Mouse (Mus musculus) embryonic facial prominence, embryonic 10.5 days (tissue): ENCODE results near the gene Sema3g. TPM values are rescaled to one million over a fixed set of nuclear protein-coding genes. Genes with fewer than 3 reads are reported as not detected.

ENCODE experiments used
- DNase-seq: peaks from one replicate; pipeline ENCODE4 v3.0.0-alpha.2; 2017; ENCODE audit warnings: low spot score
- H3K27ac ChIP-seq: fragments of 300-500 bp; sonication (generic); replicated peaks from 2 replicates; pipeline ENCODE4 v1.5.1; 2016; ENCODE audit warnings: mild to moderate bottlenecking
- H3K27me3 ChIP-seq: fragments of 300-500 bp; sonication (generic); replicated peaks from 2 replicates; pipeline ENCODE4 v1.6.1; 2016; ENCODE audit warnings: low read depth, mild to moderate bottlenecking; ENCODE audit not compliant: poor library complexity, severe bottlenecking
- H3K36me3 ChIP-seq: fragments of 300-500 bp; sonication (generic); replicated peaks from 2 replicates; pipeline ENCODE4 v1.6.1; 2016; ENCODE audit warnings: mild to moderate bottlenecking, moderate library complexity
- H3K4me1 ChIP-seq: fragments of 300-500 bp; sonication (generic); 2 replicates; pipeline ENCODE4 v1.6.1; 2016
- H3K4me3 ChIP-seq: fragments of 300-500 bp; sonication (generic); 2 replicates; pipeline ENCODE4 v1.5.1; 2016; ENCODE audit warnings: mild to moderate bottlenecking, moderate library complexity
- H3K9me3 ChIP-seq: fragments of 300-500 bp; sonication (generic); 2 replicates; pipeline ENCODE4 v1.6.1; 2016; ENCODE audit warnings: mild to moderate bottlenecking
- WGBS: fragments of 180-500 bp; shearing (Covaris S2); methylation state at CpG from one replicate; pipeline ENCODE4 v1.1.7; 2016; 5-methylcytosine and 5-hydroxymethylcytosine counted together
- polyA plus RNA-seq: library from polyadenylated mRNA; unstranded; fragments of >200 nt; fragmentation: Nextera tagmentation; extraction: Ambion mirVana; gene quantifications from 2 replicates; pipeline ENCODE4 v1.2.1, GENCODE M21; 2016

Gene Sema3g
- polyA plus RNA-seq, 1 experiment from 2014 or later: 0.76 TPM

DNA sequence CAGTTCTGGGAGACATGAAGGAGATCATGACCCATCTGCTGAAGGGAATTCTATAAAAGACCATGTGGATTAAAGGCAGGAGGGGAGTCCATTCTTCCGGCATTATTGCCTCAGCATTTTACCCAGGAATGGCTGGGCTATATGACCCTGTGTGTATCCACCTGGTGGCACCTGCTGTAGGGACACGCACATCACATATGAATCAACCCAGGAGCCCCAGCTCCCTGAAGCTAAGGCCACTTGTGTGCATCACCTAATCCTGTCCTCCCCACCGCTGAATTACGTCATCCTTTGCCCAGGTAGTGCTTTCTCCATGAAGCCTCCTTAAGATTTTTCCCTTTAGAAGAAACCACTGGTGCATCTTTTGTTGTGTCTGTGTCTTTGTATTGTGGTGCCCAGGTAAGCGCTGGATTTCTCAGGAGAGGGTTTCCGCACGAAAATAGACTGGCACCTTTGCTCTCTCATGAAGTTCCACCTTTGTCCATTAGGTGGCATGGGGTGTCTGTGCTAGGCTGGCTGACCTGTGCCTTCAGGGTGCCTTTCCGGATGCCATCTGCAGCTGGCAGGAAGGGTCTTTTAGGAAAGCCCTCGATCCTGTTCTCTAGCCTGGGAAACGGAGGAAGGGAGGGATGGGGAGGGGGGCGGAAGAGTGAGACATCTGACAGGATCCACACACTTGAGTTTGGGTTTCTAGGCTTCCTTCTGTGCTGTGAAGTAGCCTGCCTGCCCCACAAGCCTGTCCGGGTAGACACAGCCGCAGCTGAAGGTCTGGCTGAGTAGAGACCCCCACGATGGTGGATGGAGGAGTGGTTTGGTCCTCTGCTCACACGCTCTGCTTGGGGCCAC lies 2.3 kb upstream of the Sema3g start:
- WGBS: 34% methylated on average over 15 of the region's 15 CpGs
- Histone ChIP-seq H3K4me1 (peaks cover 38% of the 10 kb centered on the region), H3K4me3 (peak overlapping the region; percentile 16; the same call in 1 of the 2 replicates), H3K9me3 (no peaks in the 10 kb centered on the region), H3K27ac (0 out of 2 replicates have a peak overlapping the region, but pooled peaks have one; percentile 8), H3K36me3 (no peaks in the 10 kb centered on the region), H3K27me3 (peaks cover 14% of the 10 kb centered on the region; the same call in 1 of the 2 replicates)
- DNase-seq: peak; percentile 74

DNA sequence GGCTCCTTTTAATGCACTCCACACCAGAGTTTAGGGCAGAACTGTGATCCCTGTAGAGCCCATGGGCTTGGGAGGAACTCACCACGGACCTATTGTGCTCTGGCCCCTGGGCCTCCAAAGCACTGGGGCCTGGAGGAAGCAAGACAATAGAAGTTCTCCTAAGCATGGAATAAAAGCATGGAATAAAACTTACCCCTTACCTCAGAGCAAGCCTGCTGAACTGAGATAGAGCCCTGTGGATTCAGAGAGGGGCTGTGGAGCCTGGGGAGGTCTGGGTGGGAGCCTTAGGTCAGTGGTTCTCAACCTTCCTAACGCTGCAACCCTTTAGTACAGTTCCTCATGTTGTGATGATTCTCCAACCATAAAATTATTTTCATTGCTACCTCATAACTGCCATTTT lies 814 bp upstream of the Sema3g start, which contains the start of gene Nisch:
Gene Nisch, minus strand, starts transcription at position 101 of the 400 bp plus-strand sequence.
- Histone ChIP-seq H3K36me3 (no peaks in the 10 kb centered on the region), H3K4me1 (peaks cover 50% of the 10 kb centered on the region), H3K27ac (peak within 1 kb of the TSS; percentile 72), H3K9me3 (no peaks in the 10 kb centered on the region), H3K27me3 (peaks cover 14% of the 10 kb centered on the region; the same call in 1 of the 2 replicates), H3K4me3 (peak within 1 kb of the TSS; percentile 31; the same call in 1 of the 2 replicates)
- WGBS: 67% methylated on average over 2 of the region's 2 CpGs
- DNase-seq: no peak

DNA sequence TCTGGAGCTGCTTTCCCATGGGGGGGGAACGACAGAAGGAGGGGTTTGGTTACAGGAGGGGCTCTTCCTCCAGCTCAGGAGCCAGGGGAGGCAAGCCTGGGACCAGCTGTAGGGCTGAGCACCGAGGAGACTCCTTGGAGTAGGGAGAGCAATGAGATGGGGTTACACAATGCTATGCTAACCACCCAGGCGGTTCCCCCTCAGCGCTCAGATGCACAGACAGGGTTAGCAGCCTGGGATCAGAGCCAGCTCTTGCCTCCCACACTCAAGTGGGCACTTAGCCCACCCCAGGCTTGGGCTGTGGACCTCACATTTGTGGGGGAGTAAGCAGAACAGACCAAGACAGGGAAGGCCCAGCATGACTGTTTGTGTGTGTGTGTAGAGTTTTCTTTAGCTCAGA lies 9.3 kb downstream of the Sema3g start:
- Histone ChIP-seq H3K4me3 (no peak overlapping the region), H3K9me3 (no peaks in the 10 kb centered on the region), H3K4me1 (peaks cover 41% of the 10 kb centered on the region), H3K27me3 (no peaks in the 10 kb centered on the region), H3K27ac (no peak overlapping the region), H3K36me3 (no peaks in the 10 kb centered on the region)
- no peak for DNase-seq
- WGBS: 80% methylated on average over 4 of the region's 4 CpGs

DNA sequence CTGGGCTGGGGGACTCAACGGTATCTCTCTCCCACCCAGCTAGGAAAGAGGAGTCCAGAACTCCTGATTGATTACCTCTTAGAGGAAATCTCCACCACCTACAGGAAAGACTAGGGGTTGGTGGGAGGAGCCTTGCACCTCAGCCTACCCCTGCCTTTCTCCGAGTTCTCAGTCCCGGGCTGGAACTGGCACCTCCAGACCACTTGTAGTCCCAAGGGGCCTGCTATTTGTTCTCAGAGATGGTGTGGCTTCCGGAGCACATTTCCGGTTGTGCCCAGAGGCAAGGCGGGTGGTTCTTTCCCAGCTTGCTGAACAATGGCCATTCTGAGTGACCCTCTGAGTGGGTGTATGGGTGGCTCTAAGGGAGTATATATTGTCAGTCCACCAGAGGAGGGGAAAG lies 10.6 kb downstream of the Sema3g start:
- Histone ChIP-seq H3K36me3 (no peaks in the 10 kb centered on the region), H3K27me3 (no peaks in the 10 kb centered on the region), H3K4me3 (no peak overlapping the region), H3K27ac (no peak overlapping the region), H3K9me3 (no peaks in the 10 kb centered on the region), H3K4me1 (peaks cover 44% of the 10 kb centered on the region)
- no peak for DNase-seq
- 70% methylated on average over 6 of the region's 6 CpGs for WGBS

DNA sequence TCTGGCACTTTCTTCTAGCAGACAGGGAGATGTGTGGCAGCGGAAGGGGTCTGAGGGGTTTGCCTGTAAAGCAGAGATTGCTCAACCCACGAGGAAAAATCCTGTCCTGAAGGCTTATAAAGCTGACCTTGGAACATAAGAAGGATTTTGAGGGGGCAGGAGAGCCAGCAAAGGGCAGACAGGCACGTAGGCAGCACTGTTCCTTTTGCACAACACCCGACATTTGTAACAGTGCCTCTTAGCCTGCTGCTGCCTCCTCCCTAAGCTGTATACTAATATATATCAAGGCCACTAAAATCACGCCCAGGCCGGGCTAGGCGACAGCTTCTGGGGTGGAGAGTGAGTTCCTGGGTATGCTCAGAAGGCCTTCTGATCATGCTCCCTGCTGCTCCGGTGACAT lies 12.8 kb downstream of the Sema3g start:
- no peaks in the 10 kb centered on the region for H3K36me3 ChIP-seq
- H3K27ac ChIP-seq: peak overlapping the region; percentile 36; the same call in 1 of the 2 replicates
- no peaks in the 10 kb centered on the region for H3K9me3 ChIP-seq
- WGBS: 68% methylated on average over 8 of the region's 8 CpGs
- no peaks in the 10 kb centered on the region for H3K27me3 ChIP-seq
- H3K4me1 ChIP-seq: peaks cover 46% of the 10 kb centered on the region
- no peak for DNase-seq
- no peak overlapping the region for H3K4me3 ChIP-seq

DNA sequence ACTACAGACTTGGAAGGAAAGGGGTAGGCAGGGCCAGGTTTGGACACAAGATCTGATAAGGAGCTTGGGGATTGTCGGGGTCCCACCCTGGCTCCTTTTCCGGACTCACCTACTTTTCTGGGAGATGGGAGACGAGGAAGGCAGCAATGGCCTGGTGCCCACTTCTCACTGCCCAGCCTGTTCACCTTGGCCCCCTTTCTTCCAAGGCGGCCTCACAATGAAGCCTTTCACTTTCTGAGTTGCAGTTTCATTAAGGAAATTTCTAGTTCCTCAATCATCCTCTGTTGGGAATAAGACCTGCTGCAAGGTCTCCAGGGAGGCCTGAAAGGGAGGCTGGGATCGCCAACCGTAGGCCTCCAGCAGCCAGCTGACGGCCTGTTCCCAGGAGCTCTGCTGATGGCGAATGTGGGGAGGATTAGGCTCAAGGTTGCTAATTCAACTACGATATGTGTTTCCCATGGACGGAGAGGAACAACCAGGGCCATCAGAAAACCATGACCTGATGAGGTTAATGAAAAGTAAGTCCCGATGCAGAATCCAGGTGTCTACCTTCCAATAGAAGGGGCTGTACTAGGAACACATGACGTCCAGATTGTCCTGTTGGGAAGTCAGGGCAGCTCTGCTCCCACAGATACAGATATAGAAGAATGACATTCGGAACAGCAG lies 14.9 kb downstream of the Sema3g start:
- H3K4me1 ChIP-seq: peaks cover 43% of the 10 kb centered on the region
- H3K4me3 ChIP-seq: no peak overlapping the region
- H3K27me3 ChIP-seq: no peaks in the 10 kb centered on the region
- 87% methylated on average over 13 of the region's 13 CpGs for WGBS
- H3K9me3 ChIP-seq: no peaks in the 10 kb centered on the region
- DNase-seq: no peak
- no peaks in the 10 kb centered on the region for H3K36me3 ChIP-seq
- H3K27ac ChIP-seq: no peak overlapping the region; the same call in 1 of the 2 replicates

DNA sequence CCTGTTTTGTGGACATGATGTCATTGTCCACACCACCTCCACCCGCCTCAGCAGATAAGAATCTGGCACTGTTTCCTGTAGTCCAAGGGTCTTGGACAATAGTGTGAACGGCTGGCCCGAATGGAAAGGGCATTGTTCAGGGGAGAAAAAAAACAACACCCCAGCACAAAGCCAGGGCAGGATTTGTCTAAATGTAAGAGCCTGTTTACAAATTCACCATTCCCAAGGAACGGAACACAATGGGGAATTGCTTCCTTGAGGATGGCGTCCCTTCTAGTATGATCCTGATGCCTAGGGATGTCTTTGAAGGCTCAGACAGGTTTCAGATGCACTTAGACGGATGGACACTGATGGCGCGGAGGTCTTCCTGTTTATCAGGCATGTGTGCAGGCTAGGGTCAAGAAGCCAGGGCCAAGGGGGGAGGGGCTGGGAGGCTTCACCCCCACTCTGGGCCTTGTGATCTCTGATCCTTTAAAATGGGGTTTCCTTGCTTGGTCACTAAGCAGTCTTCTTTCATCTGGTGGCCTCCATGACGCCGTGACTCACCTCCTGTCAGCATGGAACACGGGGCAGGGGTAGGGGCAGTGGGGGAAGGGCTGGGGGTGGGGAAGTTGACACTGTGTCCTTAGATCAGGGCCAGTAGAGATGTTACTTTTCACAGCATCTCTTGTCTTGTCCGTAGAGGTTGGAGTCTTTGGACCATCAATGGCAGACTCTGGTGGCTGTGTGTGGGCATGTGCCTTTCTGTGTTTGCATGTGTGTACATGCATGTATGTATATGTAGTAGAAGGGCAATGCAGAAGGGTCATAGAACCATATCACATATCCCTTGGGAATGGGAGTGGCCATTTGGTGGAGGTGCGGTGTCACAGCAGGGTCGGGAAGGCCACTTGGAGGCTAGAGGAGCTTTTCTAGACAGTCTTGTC lies 15.7 kb downstream of the Sema3g start:
- DNase-seq: no peak
- no peak overlapping the region for H3K4me3 ChIP-seq
- H3K9me3 ChIP-seq: no peaks in the 10 kb centered on the region
- H3K4me1 ChIP-seq: peaks cover 35% of the 10 kb centered on the region
- H3K36me3 ChIP-seq: no peaks in the 10 kb centered on the region
- WGBS: 85% methylated on average over 14 of the region's 14 CpGs
- H3K27me3 ChIP-seq: no peaks in the 10 kb centered on the region
- no peak overlapping the region for H3K27ac ChIP-seq

DNA sequence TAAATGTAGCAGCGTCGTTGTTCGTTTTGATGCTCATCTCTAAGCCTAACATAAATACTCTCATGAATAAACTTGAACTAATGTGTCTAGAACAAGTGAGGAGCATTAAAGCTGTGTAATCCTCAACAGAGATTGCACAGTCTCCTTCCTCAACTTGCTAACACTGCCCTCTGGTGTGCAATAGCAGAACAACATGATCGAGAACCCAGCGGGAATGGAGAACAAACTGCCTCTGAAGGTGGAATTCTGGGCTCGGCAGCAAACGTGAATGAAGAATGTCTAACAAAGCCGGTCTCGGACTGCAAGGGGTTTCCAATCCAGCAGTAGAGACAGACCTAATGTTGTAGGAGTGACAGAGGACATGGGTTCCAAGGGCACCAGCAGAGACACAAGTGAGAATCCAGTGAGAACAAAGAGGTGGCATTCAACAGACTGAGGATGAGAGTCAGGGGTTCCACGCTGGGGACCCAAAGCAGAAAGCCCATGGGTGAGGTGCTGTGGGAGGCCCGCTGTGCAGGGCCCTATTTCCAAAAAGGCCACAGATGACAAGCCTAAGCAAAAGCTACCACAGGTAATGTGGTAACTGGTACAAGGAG lies 16.4 kb downstream of the Sema3g start:
- Histone ChIP-seq H3K9me3 (no peaks in the 10 kb centered on the region), H3K27me3 (no peaks in the 10 kb centered on the region), H3K4me3 (peak overlapping the region; percentile 1; the same call in 1 of the 2 replicates), H3K4me1 (peaks cover 27% of the 10 kb centered on the region), H3K27ac (peak overlapping the region; percentile 66; the same call in 1 of the 2 replicates), H3K36me3 (peaks cover 5% of the 10 kb centered on the region; the same call in 1 of the 2 replicates)
- 27% methylated on average over 11 of the region's 11 CpGs for WGBS
- peak; percentile 77 for DNase-seq

DNA sequence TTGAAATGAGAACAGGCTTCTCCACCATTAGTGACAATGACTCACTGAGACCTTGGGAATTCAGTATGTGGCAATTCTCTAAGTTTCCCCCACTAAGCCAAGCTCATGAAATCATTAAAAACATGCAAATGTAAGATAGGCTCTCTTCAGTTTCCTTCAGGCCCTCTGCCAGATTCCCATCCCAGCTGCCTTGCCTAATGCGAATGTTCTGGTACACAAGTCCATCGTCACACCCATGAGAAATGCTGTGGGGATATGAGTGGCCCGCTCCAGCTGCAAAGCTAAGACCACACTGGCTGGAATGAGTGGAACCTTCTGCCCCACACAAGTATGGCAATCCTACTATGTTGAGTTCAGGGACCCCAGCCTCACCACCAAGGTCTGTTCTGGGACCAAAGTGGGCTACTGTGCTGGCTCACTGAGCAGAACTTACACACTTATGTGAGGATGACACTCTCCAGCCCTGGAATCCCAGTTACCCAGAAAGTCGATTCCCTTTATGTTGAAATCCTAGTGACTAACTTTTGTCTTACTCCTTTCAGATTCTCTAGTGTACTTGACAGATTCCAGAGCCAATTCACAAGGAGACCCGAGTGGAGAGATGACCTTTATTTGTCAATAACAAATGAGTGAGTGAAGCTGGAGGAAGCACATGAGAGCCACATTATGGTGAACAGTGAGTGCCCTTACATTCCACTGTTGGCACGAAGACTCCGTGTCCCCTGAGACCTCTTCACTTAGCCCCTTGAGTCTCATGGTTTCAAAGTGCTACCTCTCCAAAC lies 19.6 kb downstream of the Sema3g start:
- no peak overlapping the region for H3K4me3 ChIP-seq
- peaks cover 7% of the 10 kb centered on the region; the same call in 1 of the 2 replicates for H3K36me3 ChIP-seq
- H3K4me1 ChIP-seq: peaks cover 16% of the 10 kb centered on the region
- H3K27me3 ChIP-seq: no peaks in the 10 kb centered on the region
- H3K9me3 ChIP-seq: no peaks in the 10 kb centered on the region
- H3K27ac ChIP-seq: no peak overlapping the region
- no peak for DNase-seq
- 86% methylated on average over 7 of the region's 7 CpGs for WGBS

DNA sequence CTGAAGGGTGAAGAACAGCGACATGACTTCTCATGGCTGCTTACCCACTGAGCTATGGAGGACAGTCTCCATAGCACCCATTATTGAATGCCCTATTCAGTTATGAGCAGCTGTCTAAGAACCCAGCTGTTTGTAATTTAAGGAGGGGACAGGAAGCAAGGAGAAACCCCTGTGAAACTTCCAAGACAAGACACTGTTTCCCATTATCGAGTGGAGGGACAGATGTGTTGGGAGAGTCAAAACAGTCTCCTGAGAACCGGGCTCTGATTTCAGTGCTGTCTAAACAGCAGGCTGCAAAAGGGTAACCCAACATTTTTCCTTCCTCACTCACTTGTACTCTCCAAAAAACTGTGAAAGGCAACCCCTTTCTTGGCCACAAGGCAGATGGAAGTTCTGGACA lies 22.9 kb downstream of the Sema3g start:
- Histone ChIP-seq H3K4me1 (peaks cover 11% of the 10 kb centered on the region), H3K27me3 (no peaks in the 10 kb centered on the region), H3K36me3 (peaks cover 7% of the 10 kb centered on the region; the same call in 1 of the 2 replicates), H3K9me3 (no peaks in the 10 kb centered on the region), H3K27ac (no peak overlapping the region), H3K4me3 (no peak overlapping the region)
- whole genome bisulfite sequencing: 49% methylated on average over 3 of the region's 3 CpGs
- DNase-seq: no peak

DNA sequence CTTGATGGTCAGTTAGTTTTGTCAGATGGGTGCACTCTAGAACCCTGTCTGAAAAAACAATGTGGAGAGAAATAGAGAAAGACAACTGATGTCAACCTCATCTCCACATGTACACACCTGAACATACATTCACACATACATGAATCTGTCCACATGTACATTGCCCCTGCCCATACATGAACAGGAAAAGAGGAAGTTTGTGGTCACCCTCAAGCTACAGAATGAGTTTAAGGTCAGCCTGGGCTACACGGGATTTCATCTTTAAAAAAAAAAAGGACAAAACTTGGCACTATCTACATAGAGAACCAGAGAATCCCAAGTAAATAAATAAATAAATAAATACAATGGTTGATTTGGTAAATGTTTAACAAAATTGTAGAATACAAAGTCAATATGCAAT lies 27.1 kb downstream of the Sema3g start:
- Histone ChIP-seq H3K27me3 (no peaks in the 10 kb centered on the region), H3K4me3 (no peak overlapping the region), H3K4me1 (peaks cover 13% of the 10 kb centered on the region), H3K27ac (no peak overlapping the region), H3K36me3 (0 out of 2 replicates have a peak, but pooled peaks cover 3% of the 10 kb centered on the region), H3K9me3 (no peaks in the 10 kb centered on the region)
- WGBS: 81% methylated on average over 1 of the region's 1 CpGs
- no peak for DNase-seq
